Mouse (Mus musculus): ENCODE measurements around the gene Prim2. TPM values are rescaled to one million over a fixed set of nuclear protein-coding genes. Genes with fewer than 3 reads are reported as not detected.
"Not testable (repeated sequence)": the region's sequence is repeated elsewhere in the genome, so short reads cannot be mapped to it uniquely, and the experiment has no call there.

The Prim2 gene
- polyA plus RNA-seq, 1 experiment from 2014 or later, result 25.4 TPM

GRCm38 (mm10) chr1:33647173-33647572, 22.4 kb downstream of the Prim2 start:
- H3K36me3 ChIP-seq (ENCODE audit: control insufficient read depth, insufficient read depth, low read length), result 0 out of 2 replicates have a peak, but pooled peaks cover 13% of the 10 kb centered on the region
- H3K4me1 ChIP-seq (ENCODE audit: control insufficient read depth, insufficient read depth, low read length), result no peaks in the 10 kb centered on the region
- WGBS, result 79% methylated on average over 4 of the region's 4 CpGs
- no peaks in the 10 kb centered on the region for H3K27me3 ChIP-seq (ENCODE audit: control insufficient read depth, insufficient read depth, low read length)
- H3K4me2 ChIP-seq (ENCODE audit: low read length), result no peak overlapping the region
- H3K4me3 ChIP-seq (replicated peaks; ENCODE audit: low read depth, low read length), result no peak overlapping the region
- ATAC-seq (ENCODE audit: low FRiP score, low TSS enrichment) (peak; percentile 61; the same call in 1 of the 2 replicates), DNase-seq (peak; percentile 74)
- no peak overlapping the region for H3K9ac ChIP-seq (replicated peaks; ENCODE audit: low read length)
- H3K27ac ChIP-seq (replicated peaks; ENCODE audit: low read depth, low read length), result no peak overlapping the region
- H3K9me3 ChIP-seq (ENCODE audit: control insufficient read depth, low read length), result no peaks in the 10 kb centered on the region

GRCm38 (mm10) chr1:33645689-33646088, 23.9 kb downstream of the Prim2 start:
- Histone ChIP-seq H3K4me3 (replicated peaks; ENCODE audit: low read depth, low read length) (no peak overlapping the region), H3K27me3 (ENCODE audit: control insufficient read depth, insufficient read depth, low read length) (no peaks in the 10 kb centered on the region), H3K36me3 (ENCODE audit: control insufficient read depth, insufficient read depth, low read length) (0 out of 2 replicates have a peak, but pooled peaks cover 8% of the 10 kb centered on the region), H3K9me3 (ENCODE audit: control insufficient read depth, low read length) (no peaks in the 10 kb centered on the region), H3K4me1 (ENCODE audit: control insufficient read depth, insufficient read depth, low read length) (no peaks in the 10 kb centered on the region), H3K9ac (replicated peaks; ENCODE audit: low read length) (no peak overlapping the region), H3K4me2 (ENCODE audit: low read length) (no peak overlapping the region), H3K27ac (replicated peaks; ENCODE audit: low read depth, low read length) (no peak overlapping the region)
- ATAC-seq (ENCODE audit: low FRiP score, low TSS enrichment), result no peak
- no peak for DNase-seq
- 87% methylated on average over 1 of the region's 1 CpGs for WGBS

- 90% methylated on average over 2 of the region's 2 CpGs for WGBS
Measured at GRCm38 (mm10) chr1:33641139-33641538, 28.5 kb downstream of the Prim2 start.

DNA sequence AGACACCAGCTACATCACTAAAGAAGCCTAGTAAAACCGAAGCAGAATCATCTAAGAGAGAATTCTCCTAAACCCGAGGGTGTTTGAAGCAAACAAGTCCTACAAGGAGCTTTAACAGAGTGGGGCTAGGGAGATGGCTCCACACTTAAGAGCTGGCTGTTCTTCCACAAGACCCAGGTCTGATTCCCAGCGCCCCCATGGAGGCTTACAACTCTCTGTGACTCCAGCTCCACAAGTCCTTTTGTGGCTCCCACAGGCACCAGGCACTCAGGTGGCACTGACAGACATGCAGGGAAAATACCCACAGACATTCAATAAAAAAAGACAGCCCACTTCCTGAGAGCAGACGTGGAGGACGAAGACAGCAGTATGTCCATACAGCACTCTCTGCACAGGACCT, 29.5 kb downstream of the Prim2 start:
- H3K27ac ChIP-seq (replicated peaks; ENCODE audit: low read depth, low read length), result no peak overlapping the region
- no peak overlapping the region for H3K4me2 ChIP-seq (ENCODE audit: low read length)
- H3K36me3 ChIP-seq (ENCODE audit: control insufficient read depth, insufficient read depth, low read length), result peaks cover 10% of the 10 kb centered on the region; the same call in 1 of the 2 replicates
- no peaks in the 10 kb centered on the region for H3K27me3 ChIP-seq (ENCODE audit: control insufficient read depth, insufficient read depth, low read length)
- no peak for ATAC-seq (ENCODE audit: low FRiP score, low TSS enrichment)
- no peaks in the 10 kb centered on the region for H3K4me1 ChIP-seq (ENCODE audit: control insufficient read depth, insufficient read depth, low read length)
- no peaks in the 10 kb centered on the region for H3K9me3 ChIP-seq (ENCODE audit: control insufficient read depth, low read length)
- no peak overlapping the region for H3K9ac ChIP-seq (replicated peaks; ENCODE audit: low read length)
- 95% methylated on average over 5 of the region's 5 CpGs for WGBS
- no peak for DNase-seq
- no peak overlapping the region for H3K4me3 ChIP-seq (replicated peaks; ENCODE audit: low read depth, low read length)

More at GRCm38 (mm10) chr1:33641139-33641538, 28.5 kb downstream of the Prim2 start:
- Histone ChIP-seq H3K36me3 (ENCODE audit: control insufficient read depth, insufficient read depth, low read length) (peaks cover 10% of the 10 kb centered on the region; the same call in 1 of the 2 replicates), H3K4me3 (replicated peaks; ENCODE audit: low read depth, low read length) (no peak overlapping the region), H3K9ac (replicated peaks; ENCODE audit: low read length) (no peak overlapping the region), H3K9me3 (ENCODE audit: control insufficient read depth, low read length) (no peaks in the 10 kb centered on the region), H3K4me1 (ENCODE audit: control insufficient read depth, insufficient read depth, low read length) (no peaks in the 10 kb centered on the region), H3K27me3 (ENCODE audit: control insufficient read depth, insufficient read depth, low read length) (no peaks in the 10 kb centered on the region), H3K27ac (replicated peaks; ENCODE audit: low read depth, low read length) (no peak overlapping the region), H3K4me2 (ENCODE audit: low read length) (no peak overlapping the region)
- DNase-seq, result no peak
- ATAC-seq (ENCODE audit: low FRiP score, low TSS enrichment), result no peak

- WGBS, result 91% methylated on average over 7 of the region's 7 CpGs
- H3K9ac ChIP-seq (replicated peaks; ENCODE audit: low read length), result no peak overlapping the region
- ATAC-seq (ENCODE audit: low FRiP score, low TSS enrichment), result no peak
- peaks cover 10% of the 10 kb centered on the region; the same call in 1 of the 2 replicates for H3K36me3 ChIP-seq (ENCODE audit: control insufficient read depth, insufficient read depth, low read length)
- no peaks in the 10 kb centered on the region for H3K27me3 ChIP-seq (ENCODE audit: control insufficient read depth, insufficient read depth, low read length)
- H3K27ac ChIP-seq (replicated peaks; ENCODE audit: low read depth, low read length), result no peak overlapping the region
- H3K4me3 ChIP-seq (replicated peaks; ENCODE audit: low read depth, low read length), result no peak overlapping the region
- H3K9me3 ChIP-seq (ENCODE audit: control insufficient read depth, low read length), result no peaks in the 10 kb centered on the region
- no peak for DNase-seq
- H3K4me2 ChIP-seq (ENCODE audit: low read length), result no peak overlapping the region
- no peaks in the 10 kb centered on the region for H3K4me1 ChIP-seq (ENCODE audit: control insufficient read depth, insufficient read depth, low read length)
Measured at GRCm38 (mm10) chr1:33639234-33639633, 30.4 kb downstream of the Prim2 start.

GRCm38 (mm10) chr1:33637827-33638226, 31.8 kb downstream of the Prim2 start:
- Histone ChIP-seq H3K4me3 (replicated peaks; ENCODE audit: low read depth, low read length) (no peak overlapping the region), H3K4me1 (ENCODE audit: control insufficient read depth, insufficient read depth, low read length) (no peaks in the 10 kb centered on the region), H3K27me3 (ENCODE audit: control insufficient read depth, insufficient read depth, low read length) (no peaks in the 10 kb centered on the region), H3K36me3 (ENCODE audit: control insufficient read depth, insufficient read depth, low read length) (peaks cover 7% of the 10 kb centered on the region; the same call in 1 of the 2 replicates), H3K9ac (replicated peaks; ENCODE audit: low read length) (no peak overlapping the region), H3K27ac (replicated peaks; ENCODE audit: low read depth, low read length) (no peak overlapping the region), H3K9me3 (ENCODE audit: control insufficient read depth, low read length) (no peaks in the 10 kb centered on the region), H3K4me2 (ENCODE audit: low read length) (no peak overlapping the region)
- no peak for DNase-seq
- 96% methylated on average over 14 of the region's 14 CpGs for WGBS
- ATAC-seq (ENCODE audit: low FRiP score, low TSS enrichment), result no peak

- Histone ChIP-seq H3K36me3 (ENCODE audit: control insufficient read depth, insufficient read depth, low read length) (peaks cover 4% of the 10 kb centered on the region; the same call in 1 of the 2 replicates), H3K4me2 (ENCODE audit: low read length) (no peak overlapping the region), H3K9ac (replicated peaks; ENCODE audit: low read length) (no peak overlapping the region), H3K27me3 (ENCODE audit: control insufficient read depth, insufficient read depth, low read length) (no peaks in the 10 kb centered on the region), H3K4me1 (ENCODE audit: control insufficient read depth, insufficient read depth, low read length) (no peaks in the 10 kb centered on the region), H3K4me3 (replicated peaks; ENCODE audit: low read depth, low read length) (no peak overlapping the region), H3K27ac (replicated peaks; ENCODE audit: low read depth, low read length) (no peak overlapping the region), H3K9me3 (ENCODE audit: control insufficient read depth, low read length) (no peaks in the 10 kb centered on the region)
- 91% methylated on average over 10 of the region's 10 CpGs for WGBS
- ATAC-seq (ENCODE audit: low FRiP score, low TSS enrichment) (no peak), DNase-seq (no peak)
Measured at GRCm38 (mm10) chr1:33636421-33637195, 33.0 kb downstream of the Prim2 start.

GRCm38 (mm10) chr1:33631002-33631618, 38.5 kb downstream of the Prim2 start:
- DNase-seq; ATAC-seq (ENCODE audit: low FRiP score, low TSS enrichment); H3K9me3 ChIP-seq (ENCODE audit: control insufficient read depth, low read length); H3K27me3 ChIP-seq (ENCODE audit: control insufficient read depth, insufficient read depth, low read length); H3K27ac ChIP-seq (replicated peaks; ENCODE audit: low read depth, low read length); H3K4me2 ChIP-seq (ENCODE audit: low read length); H3K4me1 ChIP-seq (ENCODE audit: control insufficient read depth, insufficient read depth, low read length); H3K4me3 ChIP-seq (replicated peaks; ENCODE audit: low read depth, low read length); H3K36me3 ChIP-seq (ENCODE audit: control insufficient read depth, insufficient read depth, low read length); H3K9ac ChIP-seq (replicated peaks; ENCODE audit: low read length): not testable (repeated sequence)
- 94% methylated on average over 1 of the region's 1 CpGs for WGBS

All from midbrain, embryonic 14.5 days (tissue).